Mouse (Mus musculus) hindbrain, postnatal 0 days (tissue): ENCODE data around the gene Rcsd1. TPM values are rescaled to one million over a fixed set of nuclear protein-coding genes. Genes with fewer than 3 reads are reported as not detected.
A peak's percentile ranks its signal among the peaks of the same experiment; 100 is the strongest.
"Not testable (repeated sequence)": the region's sequence is repeated elsewhere in the genome, so short reads cannot be mapped to it uniquely, and the experiment has no call there.

Source experiments
- ATAC-seq: fragments of 200-750 bp; cut with Nextera tagmentation; 2 replicates; pipeline ENCODE4 v1.8.0; 2017; ENCODE audit warnings: mild to moderate bottlenecking, moderate TSS enrichment, moderate library complexity
- DNase-seq: peaks from one replicate; pipeline ENCODE4 v3.0.0-alpha.2; 2015; ENCODE audit warnings: low spot score
- H3K27ac ChIP-seq: fragments of 300-500 bp; sonication (generic); 2 replicates; pipeline ENCODE4 v1.5.1; 2014; ENCODE audit warnings: mild to moderate bottlenecking
- H3K27me3 ChIP-seq: fragments of 300-500 bp; sonication (generic); 2 replicates; pipeline ENCODE4 v1.6.1; 2014; ENCODE audit warnings: low read length, mixed read lengths; ENCODE audit not compliant: insufficient read depth
- H3K36me3 ChIP-seq: fragments of 300-500 bp; sonication (generic); 2 replicates; pipeline ENCODE4 v1.6.1; 2014; ENCODE audit warnings: low read length, mixed read lengths; ENCODE audit not compliant: insufficient read depth
- H3K4me1 ChIP-seq: fragments of 300-500 bp; sonication (generic); 2 replicates; pipeline ENCODE4 v1.6.1; 2014; ENCODE audit warnings: antibody characterized with exemption, low read length, mixed read lengths; ENCODE audit not compliant: insufficient read depth
- H3K4me2 ChIP-seq: fragments of 300-500 bp; sonication (generic); 2 replicates; pipeline ENCODE4 v1.6.1; 2014; ENCODE audit warnings: low read depth, mild to moderate bottlenecking, low read length, moderate library complexity, mixed read lengths
- H3K4me3 ChIP-seq: fragments of 300-500 bp; sonication (generic); 2 replicates; pipeline ENCODE4 v1.5.1; 2014; ENCODE audit warnings: low read length
- H3K9ac ChIP-seq: fragments of 300-500 bp; sonication (generic); replicated peaks from 2 replicates; pipeline ENCODE4 v1.6.1; 2014; ENCODE audit warnings: mild to moderate bottlenecking, low read length, moderate library complexity, mixed read lengths
- H3K9me3 ChIP-seq: fragments of 300-500 bp; sonication (generic); 2 replicates; pipeline ENCODE4 v1.6.1; 2016; ENCODE audit warnings: low read length, mixed read lengths
- CTCF ChIP-seq: IDR thresholded peaks from 2 replicates; pipeline ENCODE4 v1.5.1; 2016; ENCODE audit warnings: antibody characterized with exemption, control low read depth, low read depth
- WGBS: fragments of 180-500 bp; shearing (Covaris S2); extraction: QIAGEN DNeasy Blood & Tissue Kit; methylation state at CpG from one replicate; pipeline ENCODE4 v1.1.7; 2014; 5-methylcytosine and 5-hydroxymethylcytosine counted together
- polyA plus RNA-seq: library from polyadenylated mRNA; unstranded; fragments of >200 nt; fragmentation: Nextera tagmentation; extraction: Ambion mirVana; gene quantifications from 2 replicates; pipeline ENCODE4 v1.2.1, GENCODE M21; 2015
- total RNA-seq: library from RNA; depleted of rRNA; stranded (reverse); fragments of >200 nt; gene quantifications from 2 replicates; pipeline ENCODE4 v1.2.3, GENCODE M21; 2014

Rcsd1 gene
- total and polyA plus RNA-seq, 2 experiments from 2014 or later: 6.0 to 9.2 TPM

DNA sequence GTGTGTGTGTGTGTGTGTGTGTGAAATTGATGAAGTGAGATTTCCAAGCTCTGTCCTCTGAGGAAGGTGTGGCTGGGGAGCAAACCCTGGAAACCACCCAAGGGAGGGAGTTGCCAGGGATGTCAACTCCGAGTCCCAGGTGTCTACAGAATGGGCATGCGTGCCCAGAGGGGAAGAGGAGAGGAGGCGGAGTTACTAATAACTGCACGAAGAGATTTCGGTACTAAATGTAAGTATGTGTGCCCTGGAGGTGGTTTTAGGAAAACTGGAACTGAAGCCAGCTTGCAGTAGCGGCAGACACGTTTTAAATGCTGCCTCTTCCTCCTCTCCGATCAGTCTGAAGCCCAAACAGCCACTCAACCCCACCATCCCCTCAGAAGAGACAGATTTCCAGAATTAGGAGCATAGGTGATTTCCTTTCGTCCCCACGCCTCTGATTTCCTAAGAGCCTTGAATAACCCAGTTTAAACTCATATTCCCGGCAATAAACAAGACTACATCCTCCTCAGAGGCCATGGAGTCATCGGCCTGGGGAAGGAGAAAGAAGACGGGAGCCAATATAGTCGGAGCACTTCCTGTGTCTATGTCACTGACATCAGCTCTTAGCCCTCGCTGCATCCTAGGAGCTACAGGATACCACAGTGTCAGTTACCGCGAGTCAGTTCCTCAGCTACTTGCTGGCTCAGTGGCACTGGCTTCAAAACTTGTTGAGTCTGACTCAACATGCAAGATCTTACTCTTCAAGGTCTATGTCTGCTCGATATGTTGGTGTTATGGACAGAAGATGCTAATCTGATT is 27.3 kb downstream of the Rcsd1 start:
- H3K9me3 ChIP-seq: no peaks in the 10 kb centered on the region
- no peak overlapping the region for H3K4me3 ChIP-seq
- H3K36me3 ChIP-seq: no peaks in the 10 kb centered on the region
- 76% methylated on average over 18 of the region's 18 CpGs for WGBS
- H3K4me1 ChIP-seq: no peaks in the 10 kb centered on the region; the same call in 1 of the 2 replicates
- H3K4me2 ChIP-seq: no peak overlapping the region
- ATAC-seq (no peak), DNase-seq (no peak)
- H3K9ac ChIP-seq: no peak overlapping the region
- no peaks in the 10 kb centered on the region for H3K27me3 ChIP-seq
- TF ChIP-seq CTCF: no peak
- H3K27ac ChIP-seq: no peak overlapping the region

DNA sequence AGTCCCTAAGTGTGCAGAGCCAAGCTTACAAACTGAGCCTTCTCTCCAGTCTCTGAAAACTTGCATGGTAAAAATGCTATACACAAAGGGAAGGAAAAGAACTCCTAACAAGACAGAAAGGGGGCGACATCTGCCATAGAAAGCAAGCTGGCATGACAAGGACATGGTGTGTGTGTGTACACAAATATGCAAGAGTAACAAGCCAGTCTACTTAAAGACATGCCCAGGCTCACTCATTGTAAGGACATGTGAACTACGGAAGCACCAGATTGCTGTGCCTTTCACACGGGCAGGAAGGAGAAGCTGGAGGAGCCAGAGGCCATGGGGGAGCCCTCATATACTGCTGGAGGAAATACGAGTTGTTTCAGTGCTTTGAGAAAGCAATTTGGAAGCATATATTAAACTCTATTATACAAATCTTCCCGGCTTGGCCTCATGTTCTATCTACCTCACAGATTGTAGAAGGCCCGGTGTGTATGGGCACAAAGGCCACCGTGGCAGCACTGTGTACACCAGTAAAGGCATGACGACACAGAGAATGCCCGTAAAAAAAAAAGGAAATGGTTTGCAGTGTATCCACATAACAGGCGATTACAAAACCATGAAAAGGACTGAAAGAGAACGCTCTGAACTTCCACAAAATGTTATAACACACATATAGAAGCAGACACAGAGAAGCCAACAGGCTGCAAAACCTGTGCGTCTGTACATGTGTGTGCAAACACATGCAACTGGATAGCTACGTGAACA is 28.3 kb downstream of the Rcsd1 start:
- no peak for ATAC-seq

GRCm38 (mm10) chr1:165680086-165680485 is 29.5 kb downstream of the Rcsd1 start:
- not testable (repeated sequence) for ATAC-seq, H3K9me3 ChIP-seq, H3K4me1 ChIP-seq, H3K4me3 ChIP-seq, H3K27ac ChIP-seq, H3K4me2 ChIP-seq, DNase-seq, H3K9ac ChIP-seq, H3K27me3 ChIP-seq, H3K36me3 ChIP-seq

More for the DNA sequence above, 28.3 kb downstream of the Rcsd1 start:
- no peak overlapping the region for H3K9ac ChIP-seq
- peak; percentile 43 for DNase-seq
- H3K27me3 ChIP-seq: no peaks in the 10 kb centered on the region
- TF ChIP-seq CTCF: peak; percentile 48
- H3K36me3 ChIP-seq: no peaks in the 10 kb centered on the region
- H3K4me1 ChIP-seq: no peaks in the 10 kb centered on the region; the same call in 1 of the 2 replicates
- no peak overlapping the region for H3K27ac ChIP-seq
- H3K4me3 ChIP-seq: no peak overlapping the region
- WGBS: 68% methylated on average over 13 of the region's 13 CpGs
- H3K4me2 ChIP-seq: no peak overlapping the region
- H3K9me3 ChIP-seq: no peaks in the 10 kb centered on the region

DNA sequence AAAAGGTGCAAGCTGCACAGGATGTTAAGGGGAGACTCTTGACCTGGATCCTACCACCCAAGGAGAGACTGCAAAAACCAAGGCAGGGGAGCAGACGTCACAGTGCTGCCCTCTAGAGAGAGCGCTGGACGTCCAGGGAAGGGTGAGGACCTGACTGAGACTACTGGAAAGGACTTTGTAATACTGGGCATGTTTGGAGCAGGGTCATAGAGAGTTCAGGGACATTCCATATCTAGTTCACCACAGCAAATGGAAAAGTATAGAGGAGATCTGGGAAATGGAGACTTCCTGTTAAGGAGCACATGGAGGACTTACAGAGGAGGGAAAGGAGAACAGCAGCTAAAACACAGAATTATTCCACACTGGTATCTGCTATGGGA is 29.9 kb downstream of the Rcsd1 start:
- Histone ChIP-seq H3K27me3 (no peaks in the 10 kb centered on the region), H3K4me1 (no peaks in the 10 kb centered on the region; the same call in 1 of the 2 replicates), H3K9me3 (no peaks in the 10 kb centered on the region), H3K4me3 (no peak overlapping the region), H3K36me3 (no peaks in the 10 kb centered on the region), H3K9ac (no peak overlapping the region), H3K27ac (no peak overlapping the region), H3K4me2 (no peak overlapping the region)
- no peak for ATAC-seq
- no peak for TF ChIP-seq CTCF
- no peak for DNase-seq
- 42% methylated on average over 3 of the region's 3 CpGs for WGBS

- TF ChIP-seq CTCF: peak; percentile 36
- Histone ChIP-seq H3K27me3 (no peaks in the 10 kb centered on the region), H3K4me3 (no peak overlapping the region), H3K36me3 (no peaks in the 10 kb centered on the region), H3K27ac (no peak overlapping the region), H3K4me2 (no peak overlapping the region), H3K4me1 (no peaks in the 10 kb centered on the region; the same call in 1 of the 2 replicates), H3K9ac (no peak overlapping the region), H3K9me3 (no peaks in the 10 kb centered on the region)
- WGBS: 69% methylated on average over 15 of the region's 15 CpGs
- ATAC-seq: no peak
- no peak for DNase-seq
Measured at GRCm38 (mm10) chr1:165678861-165679617, 30.5 kb downstream of the Rcsd1 start.

GRCm38 (mm10) chr1:165677558-165677957 is 32.0 kb downstream of the Rcsd1 start:
- Histone ChIP-seq H3K4me1 (no peaks in the 10 kb centered on the region; the same call in 1 of the 2 replicates), H3K4me3 (no peak overlapping the region), H3K4me2 (no peak overlapping the region), H3K27ac (no peak overlapping the region), H3K36me3 (no peaks in the 10 kb centered on the region), H3K9me3 (no peaks in the 10 kb centered on the region), H3K27me3 (no peaks in the 10 kb centered on the region), H3K9ac (no peak overlapping the region)
- WGBS: 49% methylated on average over 4 of the region's 4 CpGs
- peak; percentile 29 for DNase-seq
- ATAC-seq: no peak
- no peak for TF ChIP-seq CTCF
